Mouse (Mus musculus) hindlimb bud, embryonic 11.5 days (tissue): ENCODE data around the gene Ubqln4.
A peak's percentile ranks its signal among the peaks of the same experiment; 100 is the strongest.
"Not testable (repeated sequence)": the region's sequence is repeated elsewhere in the genome, so short reads cannot be mapped to it uniquely, and the experiment has no call there.

ENCODE experiments used
- DNase-seq: peaks from one replicate; pipeline ENCODE4 v3.0.0-alpha.2; 2012; ENCODE audit warnings: low read depth, low spot score; ENCODE audit errors: extremely low spot score

Gene Ubqln4

GRCm38 (mm10) chr3:88563966-88564365 lies 10.4 kb downstream of the Ubqln4 start:
- no peak for DNase-seq

DNA sequence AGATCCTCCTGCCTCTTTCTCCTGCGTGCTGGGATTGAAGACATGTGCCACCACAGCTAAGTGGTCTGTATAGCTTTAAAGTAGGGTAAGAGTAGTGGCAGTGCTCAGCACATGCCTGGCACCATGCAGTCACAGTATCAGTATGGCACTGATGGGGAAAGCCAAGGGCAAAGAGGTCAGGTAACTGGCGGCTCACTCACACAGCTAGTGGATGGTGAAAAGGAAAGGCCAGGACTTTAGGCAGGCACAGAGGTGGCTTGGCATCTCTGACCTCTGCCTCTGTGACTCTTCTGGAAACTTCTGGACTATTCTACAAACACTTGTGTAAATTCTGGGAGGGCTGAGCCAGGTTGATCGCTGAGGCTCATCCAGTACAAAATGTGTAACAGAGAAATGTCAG lies 12.6 kb downstream of the Ubqln4 start:
- DNase-seq: no peak

DNA sequence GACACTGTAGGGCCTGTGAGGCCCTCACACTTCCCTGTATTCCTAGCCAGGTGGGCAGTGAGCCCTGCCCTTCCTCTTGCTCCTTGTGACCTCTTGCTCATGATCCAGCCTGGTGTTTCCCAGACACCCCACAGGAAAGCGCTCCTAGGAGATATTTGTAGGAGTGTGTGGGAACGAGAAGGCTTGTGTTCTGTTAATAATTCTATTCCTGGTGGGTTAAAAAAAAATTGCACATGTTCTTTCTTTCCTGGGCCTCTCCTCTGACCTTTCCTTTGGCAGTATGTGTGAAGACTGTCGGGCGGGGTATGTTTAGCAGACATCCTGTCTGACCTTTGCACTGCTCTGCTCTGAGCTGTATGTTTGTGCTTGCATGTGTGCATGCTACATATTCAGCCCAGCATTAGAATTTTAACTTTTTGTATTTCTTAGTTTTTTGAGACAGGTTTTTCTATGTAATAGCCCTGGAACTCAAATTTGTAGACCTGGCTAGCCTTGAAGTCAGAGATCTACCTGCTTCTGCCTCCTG lies 13.0 kb downstream of the Ubqln4 start:
- DNase-seq: no peak

DNA sequence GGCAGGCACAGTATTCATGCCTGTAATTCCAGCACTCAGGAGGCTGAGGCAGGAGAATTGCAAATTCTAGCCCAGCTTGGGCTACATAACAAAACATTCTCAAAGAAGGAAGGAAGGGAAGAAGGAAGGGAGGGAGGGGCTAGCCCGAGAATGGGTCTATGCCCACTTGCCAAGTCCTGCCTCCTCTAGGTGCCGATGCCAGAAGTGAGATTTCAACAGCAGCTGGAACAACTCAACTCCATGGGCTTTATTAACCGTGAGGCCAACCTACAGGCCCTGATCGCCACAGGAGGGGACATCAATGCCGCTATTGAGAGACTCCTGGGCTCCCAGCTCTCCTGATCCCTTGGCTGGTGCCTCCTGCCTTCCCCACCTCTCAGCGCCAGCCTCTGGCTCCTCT lies 14.3 kb downstream of the Ubqln4 start:
- no peak for DNase-seq

- no peak for DNase-seq
Observed at GRCm38 (mm10) chr3:88568615-88569014, 15.1 kb downstream of the Ubqln4 start.

- DNase-seq: no peak
Observed at GRCm38 (mm10) chr3:88569093-88569492, 15.5 kb downstream of the Ubqln4 start.

GRCm38 (mm10) chr3:88569694-88570093 lies 16.1 kb downstream of the Ubqln4 start:
- DNase-seq: no peak

DNA sequence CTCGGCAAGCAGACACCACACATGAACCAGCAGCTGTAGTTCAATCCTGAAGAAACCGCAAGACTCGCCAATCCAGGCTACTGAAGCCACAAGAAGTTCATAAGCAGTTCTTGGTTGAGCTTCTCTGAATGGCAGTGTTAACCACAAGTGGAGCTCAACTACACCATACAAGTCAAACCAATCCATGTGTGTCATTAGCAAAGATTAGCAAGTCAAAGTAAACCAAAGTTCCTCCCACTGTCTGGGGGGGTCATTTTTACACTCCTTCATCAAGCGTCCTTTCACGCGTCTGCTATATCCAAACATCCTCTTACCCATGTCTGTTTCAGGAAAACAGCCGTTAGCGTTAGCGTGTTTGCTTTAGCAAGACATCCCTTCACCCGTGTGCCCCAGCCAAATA lies 16.8 kb downstream of the Ubqln4 start:
- DNase-seq: no peak

DNA sequence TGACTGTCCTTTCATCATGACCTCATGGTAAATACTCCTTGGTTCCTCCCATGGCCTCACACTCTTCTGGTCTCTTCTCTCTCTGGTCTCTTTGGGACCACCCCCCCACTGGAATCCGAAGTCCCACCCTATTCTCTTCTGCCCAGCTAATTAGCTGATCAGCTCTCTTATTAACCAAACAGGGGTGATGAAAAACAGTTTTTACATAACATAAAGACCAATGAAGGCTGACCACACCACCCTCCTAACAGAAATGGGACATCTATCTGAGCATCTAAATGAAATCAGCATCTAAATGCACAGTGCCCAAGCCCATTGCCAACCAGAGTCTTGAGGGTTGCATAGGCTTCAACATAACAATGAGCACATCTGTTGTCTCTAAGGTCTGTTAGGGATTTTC lies 18.3 kb downstream of the Ubqln4 start:
- no peak for DNase-seq

GRCm38 (mm10) chr3:88572835-88573234 lies 19.3 kb downstream of the Ubqln4 start:
- no peak for DNase-seq

DNA sequence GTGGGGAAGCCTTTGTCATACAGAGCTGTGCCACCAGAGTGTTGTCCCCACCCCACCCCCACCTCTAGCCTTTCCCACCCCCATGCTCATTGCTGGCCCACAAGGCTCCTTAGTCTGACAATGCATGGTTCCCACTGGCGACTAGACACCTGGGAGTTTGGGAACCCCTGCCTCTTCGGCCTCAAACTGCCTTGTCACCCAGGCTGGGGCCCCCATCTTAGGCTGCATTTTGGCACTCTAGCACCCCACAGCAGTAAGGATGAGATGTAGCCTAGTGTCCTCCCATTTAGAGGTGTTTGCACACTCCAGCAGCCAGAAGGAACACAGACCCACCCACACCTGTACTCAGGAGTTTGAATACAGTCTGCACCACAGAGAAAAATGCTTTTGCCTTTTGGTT lies 20.3 kb downstream of the Ubqln4 start:
- DNase-seq: no peak

GRCm38 (mm10) chr3:88575540-88575939 lies 22.0 kb downstream of the Ubqln4 start, which contains the start of gene Ssr2:
Gene Ssr2 (plus strand): TSS chr3:88575876.
- DNase-seq: no peak

GRCm38 (mm10) chr3:88577846-88578245 lies 24.3 kb downstream of the Ubqln4 start:
- DNase-seq: not testable (repeated sequence)

DNA sequence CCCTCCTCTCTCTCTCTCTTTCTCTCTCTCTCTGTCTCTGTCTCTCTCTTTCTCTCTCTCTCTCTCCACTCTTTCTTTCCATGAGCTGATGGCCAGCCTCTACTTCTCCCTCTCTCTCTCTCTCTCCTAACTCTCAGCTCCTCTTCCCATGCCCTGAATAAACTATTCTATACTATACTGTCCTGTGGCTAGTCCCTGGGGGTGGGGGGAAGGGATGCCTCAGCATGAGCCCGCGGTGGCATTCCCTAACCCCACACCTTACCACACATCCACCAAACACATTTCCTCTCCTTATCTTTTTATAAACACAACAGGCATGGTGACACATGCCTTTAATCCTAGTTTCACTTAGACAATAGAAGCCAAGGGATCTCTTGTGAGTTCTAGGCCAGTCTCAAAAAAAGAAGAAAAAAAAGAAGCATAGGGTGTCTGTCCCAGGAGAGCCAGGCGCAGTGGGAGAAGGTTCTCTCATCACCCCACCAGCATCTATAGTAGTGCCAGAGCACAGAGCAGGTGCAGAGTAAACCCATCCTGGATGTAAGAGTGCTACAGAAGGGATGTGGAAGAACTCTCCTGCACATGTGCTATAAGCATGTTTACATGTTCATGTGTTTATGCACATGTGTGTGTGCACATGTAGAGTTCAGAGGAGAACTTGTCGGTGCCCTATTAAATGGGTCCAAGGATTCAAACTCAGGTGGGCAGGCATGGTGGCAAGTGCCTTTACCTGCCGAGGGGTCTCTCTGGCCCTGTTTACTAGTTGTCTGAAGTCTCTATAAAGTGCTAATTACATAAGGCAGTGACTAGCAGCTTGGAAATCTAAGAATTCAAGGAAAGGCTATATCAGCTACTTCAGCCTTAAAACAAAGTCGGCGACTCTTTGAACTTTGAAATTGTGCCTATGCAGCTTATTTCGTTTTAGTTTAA lies 25.2 kb downstream of the Ubqln4 start:
- DNase-seq: no peak

- DNase-seq: peak; percentile 50
Observed at GRCm38 (mm10) chr3:88579454-88580117, 26.0 kb downstream of the Ubqln4 start.

- DNase-seq: no peak
Observed at GRCm38 (mm10) chr3:88585769-88586168, 32.2 kb downstream of the Ubqln4 start.

- DNase-seq: no peak
Observed at GRCm38 (mm10) chr3:88586640-88587039, 33.1 kb downstream of the Ubqln4 start.

- DNase-seq: no peak
Observed at GRCm38 (mm10) chr3:88590246-88590645, 36.7 kb downstream of the Ubqln4 start.

DNA sequence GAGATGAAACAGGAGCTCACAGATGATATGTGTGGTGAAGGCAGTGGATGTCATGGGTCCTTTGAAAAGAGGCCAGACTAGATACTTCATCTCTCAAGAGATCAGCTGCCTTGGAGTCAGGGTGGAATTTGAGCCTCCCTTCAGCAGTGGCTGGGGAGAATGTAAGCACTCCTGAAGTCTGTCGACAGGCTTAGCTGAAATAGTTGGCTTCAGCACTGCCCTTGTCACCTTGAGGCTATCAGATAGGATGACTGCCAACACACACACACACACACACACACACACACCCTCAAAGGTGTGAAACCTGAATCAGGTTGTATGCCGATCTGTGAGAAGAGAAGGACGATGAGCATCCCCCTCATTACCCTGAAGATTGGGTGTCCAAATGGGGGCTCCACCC lies 37.5 kb downstream of the Ubqln4 start:
- no peak for DNase-seq

GRCm38 (mm10) chr3:88591950-88592731 lies 38.6 kb downstream of the Ubqln4 start:
- DNase-seq: peak; percentile 95

GRCm38 (mm10) chr3:88592942-88593576 lies 39.5 kb downstream of the Ubqln4 start:
- DNase-seq: no peak
